Mouse (Mus musculus) lung, postnatal 36 days (tissue): ENCODE measurements around the gene Atp1a3.

Experiments used
- DNase-seq: peaks from one replicate; pipeline ENCODE4 v3.0.0; 2022; ENCODE audit warnings: mixed read lengths

Atp1a3 gene

GRCm38 (mm10) chr7:25003820-25004388 is 1.9 kb downstream of the Atp1a3 start:
- no peak for DNase-seq

- no peak for DNase-seq
These were observed 2.5 kb downstream of the Atp1a3 start for GRCm38 (mm10) chr7:25003291-25003690.

GRCm38 (mm10) chr7:25000711-25001110 is 5.0 kb downstream of the Atp1a3 start:
- DNase-seq, result no peak

- DNase-seq, result peak; percentile 3
These were observed 5.5 kb downstream of the Atp1a3 start for GRCm38 (mm10) chr7:25000211-25000610.

- no peak for DNase-seq
These were observed 12.7 kb downstream of the Atp1a3 start for GRCm38 (mm10) chr7:24993081-24993480.

DNA sequence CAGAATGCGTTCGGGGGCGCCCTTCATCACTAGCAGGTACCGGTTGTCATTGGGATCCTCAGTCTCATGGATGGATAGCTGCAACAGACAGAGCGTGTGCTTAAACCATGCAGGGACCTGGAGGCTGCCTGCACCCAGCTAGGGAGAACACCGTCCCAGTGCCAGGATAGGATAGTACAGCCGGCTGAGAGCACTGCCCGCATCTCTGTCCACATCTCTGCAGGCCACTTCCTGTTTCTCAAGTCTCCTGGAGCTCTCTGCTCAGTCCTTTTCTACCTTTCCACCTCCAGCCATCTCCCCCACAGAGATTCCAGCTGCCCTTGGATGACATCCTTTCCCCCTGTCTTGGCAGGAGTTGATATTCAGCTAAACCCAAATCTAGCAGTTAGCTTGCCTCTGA is 15.3 kb downstream of the Atp1a3 start:
- no peak for DNase-seq

DNA sequence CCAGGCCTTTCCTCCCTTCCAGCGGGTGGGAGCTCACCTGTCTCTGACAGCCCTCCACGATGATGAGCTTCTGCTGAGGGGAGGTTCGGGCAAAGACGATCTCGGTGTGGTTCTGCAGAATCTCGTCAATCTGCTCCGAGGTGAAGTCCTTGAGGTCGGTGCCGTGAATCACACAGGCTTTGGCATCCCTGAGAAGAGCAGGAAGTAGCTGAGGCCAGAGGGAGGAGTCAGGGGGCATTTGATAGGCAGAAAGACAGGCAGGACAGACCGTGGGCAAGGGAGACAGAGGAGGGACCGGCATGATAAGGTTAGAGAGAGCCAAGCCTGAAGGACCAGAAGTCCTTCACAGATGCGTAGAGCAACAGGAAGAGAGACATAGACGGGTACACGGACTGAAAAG is 17.8 kb downstream of the Atp1a3 start:
- no peak for DNase-seq

- DNase-seq, result no peak
These were observed 20.0 kb downstream of the Atp1a3 start for GRCm38 (mm10) chr7:24985799-24986198.

GRCm38 (mm10) chr7:24984307-24984706 is 21.5 kb downstream of the Atp1a3 start:
- no peak for DNase-seq

DNA sequence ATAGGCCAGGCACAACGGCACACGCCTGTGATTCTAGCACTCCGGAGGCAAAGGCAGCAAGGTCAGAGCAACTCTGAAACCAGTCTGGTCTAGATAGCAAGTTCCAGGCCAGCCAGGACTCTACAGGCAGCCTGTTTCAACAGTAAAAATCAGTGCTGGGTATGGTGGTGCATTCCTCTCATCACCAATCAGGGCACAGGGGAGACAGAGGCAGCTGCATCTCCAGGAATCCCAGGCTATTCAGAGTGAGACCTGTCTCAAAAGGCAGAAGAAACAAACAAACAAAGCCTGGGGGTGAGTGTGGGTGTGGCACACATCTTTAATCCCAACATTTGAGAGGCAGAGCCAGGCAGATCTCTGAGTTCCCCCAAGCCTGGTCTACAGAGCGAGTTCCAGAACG is 22.4 kb downstream of the Atp1a3 start:
- DNase-seq, result no peak

GRCm38 (mm10) chr7:24980439-24980838 is 25.3 kb downstream of the Atp1a3 start:
- no peak for DNase-seq

- DNase-seq, result peak; percentile 9
These were observed 27.0 kb downstream of the Atp1a3 start for GRCm38 (mm10) chr7:24978781-24979180.

DNA sequence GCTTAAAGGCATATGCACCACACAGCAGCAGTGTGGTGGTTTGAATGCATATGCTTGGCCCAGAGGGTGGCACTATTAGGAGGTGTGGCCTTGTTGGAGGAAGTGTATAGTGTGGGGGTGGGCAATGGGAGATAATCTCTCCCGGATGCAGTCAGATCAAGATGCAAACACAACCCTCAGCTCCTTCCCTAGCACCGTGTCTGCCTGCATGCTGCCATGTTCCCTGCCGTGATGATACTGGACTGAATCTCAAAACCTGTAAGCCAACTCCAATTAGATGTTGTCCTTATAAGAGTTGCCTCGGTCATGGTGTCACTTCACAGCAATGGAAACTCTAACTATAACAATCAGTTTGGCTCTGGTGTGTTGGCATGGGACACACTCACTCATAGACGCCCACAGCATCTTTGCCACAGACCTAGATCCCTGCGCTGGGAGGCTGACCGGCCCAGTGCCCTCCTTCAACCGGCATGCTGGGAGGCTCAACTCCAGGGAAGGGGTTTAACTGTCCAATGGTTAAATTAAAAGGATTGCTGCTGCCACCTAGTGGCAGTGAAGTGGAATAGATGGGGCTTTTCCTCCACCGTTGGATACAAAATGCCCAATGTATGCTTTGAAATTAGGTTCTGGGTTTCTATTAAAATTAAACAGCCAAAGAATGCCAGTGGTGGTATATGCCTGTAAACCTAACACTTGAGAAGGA is 30.7 kb downstream of the Atp1a3 start:
- DNase-seq, result peak; percentile 41

DNA sequence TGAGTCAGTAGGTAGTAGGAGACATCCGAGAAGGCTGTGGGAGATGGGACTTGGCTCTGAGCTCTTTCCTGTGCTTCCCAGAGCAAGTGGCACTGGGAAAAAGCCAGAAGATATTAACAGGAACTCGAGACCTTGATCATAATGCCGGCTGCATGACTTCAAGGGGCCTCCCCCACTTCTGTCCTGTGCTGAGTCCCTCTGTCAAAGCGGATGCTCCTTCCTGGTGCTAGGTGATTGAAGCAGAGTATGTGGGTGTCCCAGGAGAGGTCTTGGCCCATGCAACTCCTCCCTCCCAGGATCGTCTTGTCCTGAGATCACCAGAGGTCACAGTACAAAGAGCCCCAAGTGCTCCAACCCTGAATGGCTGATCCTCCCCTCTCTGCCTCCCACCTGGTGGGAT is 31.9 kb downstream of the Atp1a3 start:
- no peak for DNase-seq

- no peak for DNase-seq
These were observed 32.5 kb downstream of the Atp1a3 start for GRCm38 (mm10) chr7:24973208-24973607.

- peak; percentile 99 for DNase-seq
These were observed 33.5 kb downstream of the Atp1a3 start, which contains the start of gene Rabac1 for GRCm38 (mm10) chr7:24971972-24972893. Gene Rabac1 (minus strand): TSS chr7:24972754.

- peak; percentile 44 for DNase-seq
These were observed 34.3 kb downstream of the Atp1a3 start for GRCm38 (mm10) chr7:24971261-24971971.

- DNase-seq, result no peak
These were observed 35.4 kb downstream of the Atp1a3 start for GRCm38 (mm10) chr7:24970341-24970740.

GRCm38 (mm10) chr7:24969805-24970204 is 36.0 kb downstream of the Atp1a3 start:
- DNase-seq, result no peak

GRCm38 (mm10) chr7:24968463-24968862 is 37.3 kb downstream of the Atp1a3 start:
- DNase-seq, result no peak

DNA sequence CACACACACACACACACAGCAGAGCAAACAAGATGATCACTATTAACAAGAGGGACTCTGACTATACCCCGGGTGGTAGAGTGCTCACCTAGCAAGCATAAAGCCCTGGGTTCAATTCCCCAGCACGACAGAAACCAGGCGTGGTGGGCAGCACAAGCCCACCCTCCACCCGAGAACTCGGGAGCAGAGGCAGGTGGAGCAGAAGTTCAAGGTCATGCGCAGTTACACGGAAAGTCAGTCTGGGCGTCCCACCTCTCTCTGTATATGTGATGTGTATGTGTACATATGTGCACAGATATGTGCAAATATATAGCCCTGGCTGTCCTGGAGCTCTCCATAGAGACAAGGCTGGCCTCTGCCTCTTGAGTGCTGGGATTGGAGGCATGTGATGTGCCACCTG is 37.8 kb downstream of the Atp1a3 start:
- DNase-seq, result no peak

GRCm38 (mm10) chr7:24964897-24965535 is 40.7 kb downstream of the Atp1a3 start:
- peak; percentile 92 for DNase-seq
